Mouse (Mus musculus): ENCODE results near the gene Arfgef2. TPM values are rescaled to one million over a fixed set of nuclear protein-coding genes. Genes with fewer than 3 reads are reported as not detected.
"Not testable (repeated sequence)": the region's sequence is repeated elsewhere in the genome, so short reads cannot be mapped to it uniquely, and the experiment has no call there.

Gene Arfgef2
- polyA plus RNA-seq, 1 experiment from 2014 or later: 6.3 TPM

GRCm38 (mm10) chr2:166786353-166787004 lies 18.9 kb upstream of the Arfgef2 start:
- Histone ChIP-seq H3K4me1 (peaks cover 23% of the 10 kb centered on the region), H3K4me3 (peak overlapping the region; percentile 86), H3K36me3 (no peaks in the 10 kb centered on the region), H3K27me3 (ENCODE audit: insufficient read depth, poor library complexity, severe bottlenecking) (peaks cover 7% of the 10 kb centered on the region; the same call in 1 of the 2 replicates), H3K9me3 (no peaks in the 10 kb centered on the region), H3K27ac (peak overlapping the region; percentile 87)
- DNase-seq (ENCODE audit: low spot score): peak; percentile 96
- under 1% methylated on average over 35 of the region's 35 CpGs for WGBS

- no peak overlapping the region for H3K4me3 ChIP-seq
- peaks cover 20% of the 10 kb centered on the region for H3K4me1 ChIP-seq
- H3K9me3 ChIP-seq: no peaks in the 10 kb centered on the region
- peaks cover 10% of the 10 kb centered on the region for H3K36me3 ChIP-seq
- WGBS: 73% methylated on average over 5 of the region's 5 CpGs
- no peak for DNase-seq (ENCODE audit: low spot score)
- H3K27me3 ChIP-seq (ENCODE audit: insufficient read depth, poor library complexity, severe bottlenecking): no peaks in the 10 kb centered on the region
- no peak overlapping the region for H3K27ac ChIP-seq
Observed at GRCm38 (mm10) chr2:166791738-166792137, 13.7 kb upstream of the Arfgef2 start.

GRCm38 (mm10) chr2:166792355-166792754 lies 13.0 kb upstream of the Arfgef2 start, which contains the start of gene Trp53rkb:
TSS of gene Trp53rkb (plus strand) at chr2:166792531.
- DNase-seq (ENCODE audit: low spot score): no peak
- WGBS: 85% methylated on average over 5 of the region's 5 CpGs
- Histone ChIP-seq H3K4me1 (peaks cover 15% of the 10 kb centered on the region), H3K9me3 (no peaks in the 10 kb centered on the region), H3K4me3 (peak within 1 kb of the TSS; percentile 81), H3K27me3 (ENCODE audit: insufficient read depth, poor library complexity, severe bottlenecking) (no peaks in the 10 kb centered on the region), H3K36me3 (peaks cover 16% of the 10 kb centered on the region), H3K27ac (peak within 1 kb of the TSS; percentile 88)

- H3K9me3 ChIP-seq: not testable (repeated sequence)
- H3K27ac ChIP-seq: peak overlapping the region; percentile 88
Observed at GRCm38 (mm10) chr2:166793542-166794214, 11.7 kb upstream of the Arfgef2 start.

GRCm38 (mm10) chr2:166799615-166800472 lies 5.5 kb upstream of the Arfgef2 start:
- H3K4me3 ChIP-seq: no peak overlapping the region
- no peak overlapping the region for H3K27ac ChIP-seq
- no peak for DNase-seq (ENCODE audit: low spot score)
- H3K27me3 ChIP-seq (ENCODE audit: insufficient read depth, poor library complexity, severe bottlenecking): no peaks in the 10 kb centered on the region
- H3K9me3 ChIP-seq: no peaks in the 10 kb centered on the region
- WGBS: 78% methylated on average over 11 of the region's 11 CpGs
- H3K4me1 ChIP-seq: peaks cover under 1% of the 10 kb centered on the region; the same call in 1 of the 2 replicates
- peaks cover 30% of the 10 kb centered on the region for H3K36me3 ChIP-seq

More at GRCm38 (mm10) chr2:166793542-166794214, 11.7 kb upstream of the Arfgef2 start:
- H3K36me3 ChIP-seq: peaks cover 29% of the 10 kb centered on the region
- H3K4me3 ChIP-seq: peak overlapping the region; percentile 81
- H3K4me1 ChIP-seq: peaks cover 15% of the 10 kb centered on the region
- H3K27me3 ChIP-seq (ENCODE audit: insufficient read depth, poor library complexity, severe bottlenecking): not testable (repeated sequence)
- under 1% methylated on average over 76 of the region's 76 CpGs for WGBS
- peak; percentile 95 for DNase-seq (ENCODE audit: low spot score)

GRCm38 (mm10) chr2:166800473-166800857 lies 4.9 kb upstream of the Arfgef2 start:
- Histone ChIP-seq H3K9me3 (no peaks in the 10 kb centered on the region), H3K27ac (no peak overlapping the region), H3K27me3 (ENCODE audit: insufficient read depth, poor library complexity, severe bottlenecking) (no peaks in the 10 kb centered on the region), H3K4me3 (no peak overlapping the region), H3K4me1 (no peaks in the 10 kb centered on the region), H3K36me3 (peaks cover 30% of the 10 kb centered on the region)
- 85% methylated on average over 7 of the region's 7 CpGs for WGBS
- no peak for DNase-seq (ENCODE audit: low spot score)

GRCm38 (mm10) chr2:166801436-166801835 lies 4.0 kb upstream of the Arfgef2 start:
- Histone ChIP-seq H3K4me1 (peaks cover 5% of the 10 kb centered on the region), H3K27ac (no peak overlapping the region), H3K9me3 (no peaks in the 10 kb centered on the region), H3K36me3 (peaks cover 23% of the 10 kb centered on the region), H3K4me3 (no peak overlapping the region), H3K27me3 (ENCODE audit: insufficient read depth, poor library complexity, severe bottlenecking) (no peaks in the 10 kb centered on the region)
- DNase-seq (ENCODE audit: low spot score): no peak
- WGBS: 74% methylated on average over 2 of the region's 2 CpGs

GRCm38 (mm10) chr2:166803298-166803697 lies 2.1 kb upstream of the Arfgef2 start:
- no peak for DNase-seq (ENCODE audit: low spot score)
- Histone ChIP-seq H3K9me3 (no peaks in the 10 kb centered on the region), H3K36me3 (peaks cover 4% of the 10 kb centered on the region), H3K4me1 (peaks cover 13% of the 10 kb centered on the region), H3K27ac (no peak overlapping the region), H3K27me3 (ENCODE audit: insufficient read depth, poor library complexity, severe bottlenecking) (no peaks in the 10 kb centered on the region), H3K4me3 (no peak overlapping the region)
- 78% methylated on average over 3 of the region's 3 CpGs for WGBS

- no peaks in the 10 kb centered on the region for H3K9me3 ChIP-seq
- H3K4me3 ChIP-seq: peak overlapping the region; percentile 81
- WGBS: 18% methylated on average over 14 of the region's 14 CpGs
- peak overlapping the region; percentile 92 for H3K27ac ChIP-seq
- DNase-seq (ENCODE audit: low spot score): no peak
- H3K27me3 ChIP-seq (ENCODE audit: insufficient read depth, poor library complexity, severe bottlenecking): no peaks in the 10 kb centered on the region
- H3K36me3 ChIP-seq: peaks cover 4% of the 10 kb centered on the region; the same call in 1 of the 2 replicates
- peaks cover 16% of the 10 kb centered on the region for H3K4me1 ChIP-seq
Observed at GRCm38 (mm10) chr2:166806173-166806705, 851 bp downstream of the Arfgef2 start.

- Histone ChIP-seq H3K27ac (no peak overlapping the region), H3K27me3 (ENCODE audit: insufficient read depth, poor library complexity, severe bottlenecking) (no peaks in the 10 kb centered on the region), H3K4me3 (peak overlapping the region; percentile 81), H3K4me1 (peaks cover 16% of the 10 kb centered on the region), H3K36me3 (peaks cover 4% of the 10 kb centered on the region; the same call in 1 of the 2 replicates), H3K9me3 (no peaks in the 10 kb centered on the region)
- 77% methylated on average over 6 of the region's 6 CpGs for WGBS
- no peak for DNase-seq (ENCODE audit: low spot score)
Observed at GRCm38 (mm10) chr2:166806813-166807212, 1.4 kb downstream of the Arfgef2 start.

GRCm38 (mm10) chr2:166809499-166809898 lies 4.1 kb downstream of the Arfgef2 start:
- 89% methylated on average over 5 of the region's 5 CpGs for WGBS
- Histone ChIP-seq H3K4me1 (peaks cover 16% of the 10 kb centered on the region), H3K9me3 (no peaks in the 10 kb centered on the region), H3K27ac (no peak overlapping the region), H3K36me3 (peaks cover 6% of the 10 kb centered on the region; the same call in 1 of the 2 replicates), H3K27me3 (ENCODE audit: insufficient read depth, poor library complexity, severe bottlenecking) (no peaks in the 10 kb centered on the region), H3K4me3 (no peak overlapping the region)
- no peak for DNase-seq (ENCODE audit: low spot score)

GRCm38 (mm10) chr2:166810821-166811220 lies 5.4 kb downstream of the Arfgef2 start:
- no peak for DNase-seq (ENCODE audit: low spot score)
- Histone ChIP-seq H3K9me3 (no peaks in the 10 kb centered on the region), H3K27ac (no peak overlapping the region), H3K36me3 (peaks cover 6% of the 10 kb centered on the region; the same call in 1 of the 2 replicates), H3K4me3 (no peak overlapping the region), H3K27me3 (ENCODE audit: insufficient read depth, poor library complexity, severe bottlenecking) (no peaks in the 10 kb centered on the region), H3K4me1 (peaks cover 16% of the 10 kb centered on the region)
- 91% methylated on average over 10 of the region's 10 CpGs for WGBS

Data from heart, embryonic 10.5 days (tissue).